Mouse (Mus musculus): Measurements from ENCODE around the gene Slc22a14.
"Not testable (repeated sequence)": the region's sequence is repeated elsewhere in the genome, so short reads cannot be mapped to it uniquely, and the experiment has no call there.

Slc22a14 gene

DNA sequence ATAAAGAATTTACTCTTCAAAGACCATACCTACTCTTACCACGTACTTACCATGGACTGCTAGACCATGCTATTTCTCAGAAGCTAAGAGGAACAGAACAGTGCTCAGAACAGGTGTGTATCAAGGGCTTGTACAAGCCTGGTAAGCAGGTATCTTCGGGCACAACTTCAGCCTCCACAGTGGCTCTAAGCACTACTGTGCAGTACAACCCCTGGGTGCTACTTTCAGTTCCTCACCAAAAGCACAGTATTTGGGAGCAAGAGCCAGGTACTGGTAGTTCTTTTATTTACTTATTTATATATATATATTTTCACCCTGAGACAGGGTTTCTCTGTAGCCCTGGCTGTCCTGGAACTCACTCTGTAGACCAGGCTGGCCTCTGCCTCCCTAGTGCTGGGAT lies 104.5 kb downstream of the Slc22a14 start:
- no peak for DNase-seq (ENCODE audit: low read depth)

DNA sequence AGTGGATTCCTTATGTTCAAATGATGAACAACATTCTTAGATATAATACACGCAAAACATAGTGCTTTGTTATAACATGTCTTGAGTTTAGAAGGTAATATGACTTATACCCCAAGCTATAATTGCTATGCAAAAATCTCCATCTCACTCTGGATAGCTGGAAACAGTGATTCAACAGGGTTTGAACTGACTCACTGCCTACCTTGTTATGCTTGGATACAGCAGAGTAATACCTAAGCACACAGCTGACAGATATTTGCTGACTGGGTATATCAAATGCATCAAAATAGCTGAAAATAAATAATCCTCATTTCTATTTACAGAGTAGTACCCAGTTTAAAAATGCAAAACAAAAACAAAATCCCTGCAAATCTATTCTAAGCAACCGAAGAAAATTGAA lies 106.6 kb downstream of the Slc22a14 start:
- no peak for DNase-seq (ENCODE audit: low read depth)

DNA sequence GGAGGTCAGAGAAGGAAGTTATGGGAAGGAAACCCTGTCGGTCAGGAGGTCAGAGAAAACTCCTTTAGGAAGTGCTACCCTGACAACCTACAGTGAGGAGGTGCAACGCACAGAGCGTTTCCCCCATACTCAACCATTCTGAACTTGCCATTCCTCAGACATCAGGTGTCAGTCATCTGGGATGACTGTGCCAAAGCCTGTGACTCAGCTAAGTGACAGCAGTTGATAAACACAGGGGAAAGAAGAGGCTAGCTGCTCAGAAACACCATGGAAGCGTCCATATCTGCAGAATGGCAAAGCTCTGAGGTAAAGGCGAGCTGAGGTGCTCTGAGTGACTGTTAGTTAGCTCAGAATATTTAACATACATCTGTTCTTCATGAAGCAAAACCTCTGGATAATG lies 107.2 kb downstream of the Slc22a14 start:
- DNase-seq (ENCODE audit: low read depth): no peak

DNA sequence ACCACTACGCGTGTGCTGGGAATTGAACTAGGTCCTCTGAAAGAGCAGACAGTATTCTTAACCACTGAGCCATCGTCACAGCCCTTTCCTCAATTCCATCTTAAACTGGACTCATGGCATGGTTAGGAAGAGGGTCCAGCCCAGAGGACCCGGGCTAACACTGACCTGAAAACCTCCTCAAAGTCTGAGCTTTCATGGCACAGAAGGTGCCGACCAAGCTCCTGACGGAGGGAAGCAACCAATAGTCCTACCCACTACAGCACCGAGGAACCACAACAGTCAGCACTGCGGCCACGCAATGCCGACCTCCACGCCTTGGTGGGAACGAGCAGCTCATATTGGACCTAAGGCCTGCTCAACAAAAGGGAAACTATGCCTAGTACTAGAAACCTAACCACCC lies 109.2 kb downstream of the Slc22a14 start:
- no peak for DNase-seq (ENCODE audit: low read depth)

DNA sequence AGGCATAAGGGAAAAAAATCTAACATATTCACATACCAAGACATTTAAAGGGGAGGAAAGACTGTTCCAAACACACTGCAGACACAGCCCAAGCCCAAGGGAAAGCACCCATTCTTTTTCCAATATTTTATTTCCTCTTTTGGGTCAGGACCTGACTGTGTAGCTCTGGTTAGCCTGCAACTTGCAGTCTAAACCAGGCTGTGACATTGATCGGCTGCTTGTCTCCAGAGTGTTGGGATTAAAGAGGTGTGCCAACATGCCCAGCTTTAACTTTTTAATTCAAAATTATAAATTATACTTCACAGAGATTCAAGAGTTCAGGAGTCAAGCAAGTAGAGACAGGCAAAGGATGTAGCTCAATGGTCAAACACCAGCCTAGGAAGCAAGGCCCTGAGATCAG lies 110.3 kb downstream of the Slc22a14 start:
- no peak for DNase-seq (ENCODE audit: low read depth)

DNA sequence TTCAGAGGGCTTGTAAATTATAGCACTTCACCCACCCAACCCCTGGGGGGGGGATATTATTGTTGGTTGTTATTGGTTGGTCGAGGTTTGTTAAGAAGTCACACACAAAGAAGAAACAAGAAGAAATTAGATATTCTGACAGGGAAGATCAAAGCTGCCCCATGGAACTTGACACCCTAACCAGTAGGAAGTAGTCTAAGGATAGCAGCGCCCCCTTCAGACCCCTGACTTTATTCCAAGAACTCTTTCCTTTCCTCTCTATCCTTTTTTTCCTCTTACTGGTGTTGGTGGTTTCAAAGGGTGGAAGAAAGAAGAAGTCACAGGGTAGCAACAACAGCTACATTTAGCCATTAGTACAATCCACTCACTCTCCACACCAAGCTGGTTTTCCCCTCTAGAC lies 111.2 kb downstream of the Slc22a14 start:
- DNase-seq (ENCODE audit: low read depth): no peak

DNA sequence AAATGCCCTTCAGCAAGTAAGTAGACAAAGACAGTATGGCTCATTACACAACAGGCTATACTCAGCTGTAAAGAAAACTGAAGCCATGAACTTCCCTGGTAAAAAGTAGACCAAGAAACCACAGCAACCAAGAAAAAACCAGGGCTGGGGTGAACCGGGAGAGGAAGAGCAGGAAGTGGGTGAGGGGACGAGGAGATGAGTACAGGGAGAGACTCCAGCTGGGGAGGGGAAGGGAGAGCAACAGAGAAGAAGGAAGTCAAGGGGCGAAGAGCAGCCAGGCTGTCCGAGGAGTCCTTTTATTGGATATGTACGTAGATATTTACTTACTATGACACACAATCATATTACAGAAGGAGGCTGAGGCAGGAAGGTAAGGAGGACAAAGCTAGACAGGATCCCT lies 117.4 kb downstream of the Slc22a14 start:
- peak; percentile 61 for DNase-seq (ENCODE audit: low read depth)

DNA sequence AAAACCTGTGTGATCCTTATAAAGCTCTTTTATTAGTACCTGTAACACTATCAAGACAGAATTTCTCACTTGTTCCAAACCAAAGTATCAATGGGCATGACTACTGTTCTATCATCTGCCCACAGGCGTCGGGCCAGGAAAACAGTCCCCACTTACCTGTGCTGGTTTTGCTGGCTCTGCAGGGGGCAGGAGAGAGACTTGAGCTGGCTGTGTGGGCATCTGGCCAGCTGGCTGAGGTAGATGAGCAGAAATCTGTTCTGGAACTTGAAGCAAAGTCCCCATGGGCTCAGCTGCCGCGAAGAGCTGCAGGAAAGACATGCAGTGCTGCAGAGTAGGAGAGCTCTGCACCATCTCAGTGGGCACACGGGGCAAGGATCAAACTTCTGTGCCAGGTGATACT lies 118.5 kb downstream of the Slc22a14 start:
- DNase-seq (ENCODE audit: low read depth): no peak

DNA sequence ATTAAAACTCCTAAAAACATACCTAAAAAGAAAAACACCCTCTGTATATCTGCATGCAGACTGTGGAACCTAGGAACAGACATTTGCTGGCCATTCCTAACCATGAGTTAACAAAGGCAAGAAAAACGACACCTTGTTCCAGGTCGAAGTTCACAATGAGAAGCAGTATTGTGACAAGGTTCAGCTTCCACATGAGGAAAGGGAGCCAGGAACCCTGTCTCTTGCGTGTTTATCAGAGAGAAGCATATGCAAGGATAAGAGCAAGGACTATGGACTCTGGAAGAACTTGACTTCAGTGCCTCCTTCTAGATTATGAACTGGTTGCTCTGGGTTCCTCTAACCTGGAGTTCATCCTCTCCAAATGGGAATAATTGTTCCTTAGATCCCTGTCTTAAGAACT lies 121.4 kb downstream of the Slc22a14 start:
- no peak for DNase-seq (ENCODE audit: low read depth)

DNA sequence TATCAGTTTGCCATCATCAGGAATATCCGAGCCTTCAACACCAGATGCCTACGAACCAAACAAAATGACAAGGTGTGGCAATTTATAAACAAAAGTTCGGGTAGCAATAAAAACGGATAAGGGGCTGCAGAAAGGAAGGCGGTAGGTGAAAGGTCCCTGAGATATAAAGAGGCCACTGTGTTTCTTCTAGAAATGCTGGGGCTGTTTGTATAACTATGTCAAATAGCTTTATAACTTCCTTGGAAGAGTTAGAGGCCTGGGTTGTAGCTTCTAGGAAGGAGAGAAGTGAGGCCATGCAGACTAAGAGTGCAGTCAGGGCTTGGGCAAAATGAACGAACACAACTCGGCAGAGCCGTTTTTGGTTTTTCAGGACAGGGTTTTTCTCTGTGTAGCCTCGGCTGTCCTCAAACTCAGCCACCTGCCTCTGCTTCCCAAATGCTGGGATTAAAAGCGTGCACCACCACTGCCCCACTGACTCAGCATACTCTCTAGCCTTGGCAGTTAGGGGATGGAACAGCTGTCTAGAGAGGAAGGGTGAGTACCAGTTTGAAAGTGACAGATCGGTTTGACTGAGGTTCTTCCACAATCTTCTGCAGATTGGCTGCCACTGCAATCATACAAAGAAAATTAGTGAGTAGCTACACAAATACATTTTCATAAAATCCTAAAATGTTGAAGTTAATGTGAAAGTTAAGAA lies 124.0 kb downstream of the Slc22a14 start:
- DNase-seq (ENCODE audit: low read depth): no peak

DNA sequence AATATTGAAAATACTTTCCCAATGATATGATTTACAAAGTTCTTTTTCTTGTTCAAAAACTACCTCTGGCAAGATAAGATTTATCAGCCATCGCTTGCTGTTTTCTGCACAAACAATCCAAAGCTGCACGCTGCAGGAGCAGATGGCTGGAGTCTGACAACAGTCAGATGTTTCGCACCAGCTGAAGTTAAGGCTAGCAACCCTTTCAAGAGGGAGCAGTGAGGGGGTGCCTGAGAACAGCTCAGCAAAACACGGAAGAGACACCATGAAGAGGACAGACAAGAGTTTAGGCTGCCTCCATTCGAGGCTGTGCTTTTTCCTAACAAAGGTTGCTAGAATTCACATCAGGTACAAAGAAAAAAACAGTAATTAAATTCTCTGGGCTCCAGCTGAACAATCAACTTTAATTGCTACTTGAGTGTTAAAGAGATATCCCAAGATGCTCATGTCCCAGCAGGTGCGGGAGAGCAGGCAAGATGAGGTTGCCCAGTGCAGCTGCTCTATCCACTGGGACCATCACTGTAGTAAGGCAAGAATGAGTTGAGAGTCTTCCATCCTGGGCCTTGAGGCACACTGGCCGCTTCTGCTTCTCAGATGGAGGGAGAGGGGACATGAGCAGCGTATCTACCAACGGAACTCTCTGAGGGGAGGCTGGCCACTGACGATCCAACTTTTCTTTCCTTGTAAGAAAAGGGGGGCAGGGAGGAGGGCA lies 124.9 kb downstream of the Slc22a14 start:
- DNase-seq (ENCODE audit: low read depth): no peak

DNA sequence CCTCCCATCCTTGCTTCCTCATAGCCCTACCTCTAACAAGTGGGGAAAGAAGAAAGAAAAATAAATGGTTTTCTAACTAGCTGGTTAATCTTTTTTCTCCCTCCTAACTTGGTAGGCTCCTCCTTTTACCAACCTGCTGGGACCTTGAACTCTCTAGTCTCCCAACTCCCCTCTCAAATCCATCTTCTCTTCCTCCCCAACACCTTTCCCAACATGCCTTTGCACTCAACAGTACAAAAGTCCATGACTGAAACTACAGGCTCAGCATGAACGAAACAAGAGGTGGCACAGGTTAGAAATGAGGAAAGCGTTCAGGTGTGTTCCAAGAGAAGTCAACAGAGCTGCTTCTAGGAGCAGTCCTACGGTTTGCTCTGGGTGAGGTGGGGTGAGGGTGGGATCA lies 126.1 kb downstream of the Slc22a14 start:
- no peak for DNase-seq (ENCODE audit: low read depth)

DNA sequence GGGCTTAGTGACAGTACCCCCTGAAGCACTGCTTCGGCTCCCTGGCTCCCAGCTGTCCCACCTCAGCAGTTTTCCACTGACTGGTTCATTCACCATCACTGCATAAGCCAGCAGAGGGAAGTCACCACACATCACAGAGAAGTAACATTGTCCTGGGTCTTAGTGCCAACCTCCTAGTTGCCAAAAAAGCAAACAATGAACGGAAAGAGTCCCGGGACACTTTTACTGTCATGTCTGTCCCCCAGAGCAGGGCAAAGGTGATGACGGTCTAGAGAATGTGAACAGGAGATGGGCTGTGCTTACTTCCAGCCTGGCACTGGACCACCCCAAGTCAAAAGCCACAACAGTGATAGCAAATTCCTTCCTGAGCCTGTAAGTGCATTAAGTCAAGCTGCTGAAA lies 126.6 kb downstream of the Slc22a14 start:
- no peak for DNase-seq (ENCODE audit: low read depth)

DNA sequence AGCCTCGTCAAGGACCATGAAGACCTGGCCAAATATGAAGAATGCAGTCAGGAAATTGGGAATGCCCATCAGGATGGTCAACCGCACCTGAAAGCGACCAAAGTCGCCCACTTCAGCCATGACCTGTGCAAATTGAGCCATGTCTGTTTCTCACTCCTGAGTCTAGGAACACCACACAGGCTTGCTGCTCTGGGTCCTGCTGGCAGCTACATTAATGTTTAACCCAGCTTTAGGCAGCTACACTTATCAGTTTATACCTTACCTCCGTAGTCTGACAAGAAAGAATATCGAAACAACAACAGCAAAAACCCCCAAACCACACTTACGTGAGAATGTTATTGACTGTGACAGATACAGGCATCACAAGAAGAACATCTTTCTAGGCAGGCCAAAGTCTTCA lies 133.8 kb downstream of the Slc22a14 start:
- DNase-seq (ENCODE audit: low read depth): no peak

DNA sequence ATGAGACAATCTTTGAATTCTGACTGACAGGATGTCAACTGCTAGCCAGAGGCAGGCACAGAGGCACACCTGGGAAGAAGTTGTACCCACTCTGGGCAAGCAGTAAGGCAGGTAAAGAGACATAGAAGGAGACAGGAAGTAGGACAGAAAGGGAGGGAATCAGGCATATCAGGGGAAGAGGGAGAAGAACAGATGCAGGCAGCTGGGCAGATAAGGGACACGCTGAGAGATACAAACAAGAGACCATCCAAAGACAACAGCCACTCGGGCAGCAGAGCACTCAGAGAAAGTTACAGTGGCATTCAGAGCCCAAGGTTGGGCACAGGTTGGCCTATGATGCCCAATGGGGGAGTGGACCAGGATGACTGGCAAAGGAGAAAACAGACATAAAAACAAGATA lies 134.5 kb downstream of the Slc22a14 start:
- DNase-seq (ENCODE audit: low read depth): no peak

DNA sequence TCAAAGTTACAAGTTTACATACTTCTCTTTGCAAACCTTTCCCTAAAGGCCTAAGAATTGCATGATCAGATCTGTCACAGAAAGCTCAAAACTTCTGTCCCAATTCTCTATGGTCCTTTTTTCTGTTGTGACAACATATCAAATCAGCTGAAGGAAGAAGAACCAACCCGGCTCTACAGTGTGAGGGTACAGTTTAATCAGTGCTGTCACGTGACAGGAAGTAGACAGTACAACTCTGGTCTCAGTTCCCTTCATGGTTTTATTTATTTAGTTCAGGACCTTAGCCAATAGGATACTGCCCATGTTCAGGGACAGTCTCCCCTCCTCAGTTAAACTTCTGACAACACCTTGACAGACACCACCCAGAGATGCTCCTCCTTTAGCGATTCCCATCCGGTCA lies 145.1 kb downstream of the Slc22a14 start:
- DNase-seq (ENCODE audit: low read depth): no peak

DNA sequence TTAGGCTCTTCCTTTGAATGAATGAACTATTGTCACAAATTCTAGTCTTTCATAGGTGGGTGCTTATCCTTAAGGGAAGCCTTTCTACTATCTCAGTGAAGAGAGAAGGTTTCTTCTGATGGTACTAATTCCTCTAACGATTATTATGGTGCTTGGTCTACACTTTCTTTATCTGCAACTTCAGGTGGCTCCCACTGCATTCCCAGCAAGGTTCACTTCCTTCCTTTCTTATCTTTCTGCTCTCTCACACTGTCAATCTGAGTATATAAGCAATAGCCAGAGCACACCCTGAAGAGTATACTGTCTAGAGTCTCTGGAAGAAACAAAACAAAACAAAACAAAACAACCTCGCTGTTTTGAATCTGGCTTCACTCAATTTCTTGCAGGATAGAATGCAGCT lies 145.7 kb downstream of the Slc22a14 start:
- DNase-seq (ENCODE audit: low read depth): no peak

DNA sequence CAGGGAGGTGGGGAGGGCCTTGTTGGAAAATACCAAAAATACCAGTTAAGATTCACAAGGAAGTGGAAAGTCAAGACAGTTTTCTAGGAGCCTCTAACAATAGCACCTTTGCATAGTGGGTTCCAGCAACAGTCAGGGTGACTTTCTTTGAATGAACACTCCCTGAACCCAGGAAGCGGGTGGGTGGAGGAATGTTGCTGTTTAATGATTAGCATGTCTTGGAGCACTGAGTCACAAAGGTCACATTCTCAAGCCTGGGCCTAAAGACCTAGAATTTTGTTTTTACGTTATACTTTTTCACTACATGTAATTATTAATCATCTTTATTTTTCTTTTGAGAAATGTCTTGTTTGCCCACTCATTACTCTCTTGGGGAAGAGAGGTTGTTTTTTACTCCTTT lies 150.0 kb downstream of the Slc22a14 start:
- DNase-seq (ENCODE audit: low read depth): not testable (repeated sequence)

DNA sequence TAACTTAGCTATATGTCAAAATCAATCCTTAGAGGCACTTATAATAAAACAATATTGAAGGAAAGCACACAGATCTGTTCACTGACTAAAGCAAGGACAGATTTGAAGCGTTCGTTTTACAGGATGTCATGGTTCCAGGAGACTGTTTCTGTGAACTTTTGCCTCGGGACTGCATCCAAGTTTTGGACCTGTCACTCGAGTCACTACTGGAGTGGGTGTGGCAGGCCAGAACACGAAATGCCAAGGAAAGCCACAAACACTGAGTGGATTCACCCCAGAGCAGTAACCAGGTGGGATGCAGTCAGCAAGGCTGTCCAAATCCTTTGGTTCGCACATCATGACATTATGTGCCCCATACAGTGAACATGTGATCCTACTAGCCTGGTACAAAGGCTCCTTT lies 150.8 kb downstream of the Slc22a14 start:
- no peak for DNase-seq (ENCODE audit: low read depth)

DNA sequence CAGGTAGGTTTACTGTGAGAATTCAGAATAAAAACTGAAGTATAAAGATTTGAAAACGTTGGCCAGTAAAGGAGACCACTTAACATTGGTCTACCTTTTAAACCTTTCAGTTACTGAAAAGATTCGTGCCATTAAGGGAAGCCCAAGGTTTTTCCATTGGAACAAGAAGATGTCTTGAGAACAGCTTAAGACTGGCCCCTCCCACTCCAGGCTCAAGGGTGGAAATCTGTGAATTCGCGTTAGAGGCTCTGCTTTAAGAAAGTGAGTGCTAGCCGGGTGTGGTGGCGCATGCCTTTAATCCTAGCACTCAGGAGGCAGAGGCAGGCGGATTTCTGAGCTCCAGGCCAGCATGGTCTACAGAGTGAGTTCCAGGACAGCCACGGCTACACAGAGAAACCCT lies 152.4 kb downstream of the Slc22a14 start:
- no peak for DNase-seq (ENCODE audit: low read depth)

DNA sequence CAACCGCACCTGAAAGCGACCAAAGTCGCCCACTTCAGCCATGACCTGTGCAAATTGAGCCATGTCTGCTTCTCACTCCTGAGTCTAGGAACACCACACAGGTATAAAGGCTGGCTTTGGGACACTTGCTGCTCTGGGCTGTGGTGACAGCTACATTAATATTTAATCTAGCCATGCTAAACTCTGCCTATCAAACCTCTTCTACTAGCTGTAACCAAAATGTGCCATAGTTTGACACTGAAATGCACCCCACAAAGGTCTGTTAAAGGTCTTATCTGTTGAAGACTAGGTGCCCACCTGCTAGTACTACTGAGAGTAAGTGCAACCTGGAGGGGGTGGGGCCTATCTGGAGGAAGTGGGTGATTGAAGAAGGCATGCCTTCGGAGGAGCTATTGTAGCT lies 156.4 kb downstream of the Slc22a14 start, which contains the start of gene Slc22a13:
TSS of gene Slc22a13 (minus strand) at position 101 of the 400 bp plus-strand sequence.
- no peak for DNase-seq (ENCODE audit: low read depth)

DNA sequence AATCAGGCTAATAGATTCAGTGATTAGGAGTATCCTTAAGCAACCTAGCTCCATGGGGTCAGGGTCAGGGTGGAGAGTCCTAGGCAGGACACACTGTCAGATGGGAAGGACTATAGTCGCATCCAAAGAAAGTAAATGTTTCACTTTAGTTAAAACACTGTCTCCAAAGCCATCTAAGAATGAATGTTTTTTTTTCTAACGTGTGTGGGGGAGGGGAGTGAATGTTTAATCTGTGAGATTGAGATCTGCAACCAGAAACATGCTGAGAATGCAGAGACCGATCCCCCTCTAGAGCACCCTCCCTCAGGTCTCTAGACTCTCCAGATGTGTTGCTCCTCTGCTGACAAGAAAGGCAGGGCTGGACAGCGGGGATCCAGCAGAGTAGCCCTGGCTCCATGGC lies 158.2 kb downstream of the Slc22a14 start:
- DNase-seq (ENCODE audit: low read depth): no peak

DNA sequence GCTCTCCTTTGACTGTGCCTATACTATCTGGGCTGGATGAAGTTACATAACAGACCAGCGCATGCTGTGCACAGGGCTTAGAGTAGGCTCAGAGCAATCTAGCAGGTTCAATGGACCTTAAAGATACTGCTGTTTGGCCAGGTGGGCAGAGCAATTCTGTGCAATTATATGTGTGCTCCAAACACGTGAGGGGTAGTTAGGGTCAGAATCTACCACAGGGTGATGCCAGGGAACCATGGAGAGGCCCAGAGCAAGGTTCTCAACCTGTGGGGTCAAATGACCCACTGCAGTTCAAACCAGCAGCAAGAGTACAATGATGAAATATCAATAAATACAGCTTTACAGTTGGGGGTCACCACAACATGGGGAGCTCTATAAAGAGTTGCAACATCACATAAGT lies 158.7 kb downstream of the Slc22a14 start:
- no peak for DNase-seq (ENCODE audit: low read depth)

DNA sequence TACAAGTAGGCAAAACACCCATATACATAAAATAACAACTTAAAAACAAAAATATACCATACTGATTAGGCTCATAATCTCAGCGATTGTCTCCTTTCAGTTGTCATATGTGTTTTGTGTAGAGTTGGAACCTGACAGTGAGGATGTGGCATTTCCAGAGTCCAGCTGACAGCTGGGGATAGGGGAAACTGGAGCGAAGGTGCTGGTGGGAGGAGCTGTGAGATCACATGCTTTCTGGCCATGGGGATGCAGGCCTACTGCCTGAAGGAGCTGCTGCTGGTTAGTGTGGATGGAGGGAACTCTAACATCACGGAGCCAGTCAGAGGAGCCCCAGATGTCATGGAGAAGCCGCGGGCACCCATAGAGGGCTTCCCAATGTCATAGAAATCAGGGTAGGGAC lies 159.6 kb downstream of the Slc22a14 start:
- DNase-seq (ENCODE audit: low read depth): no peak

Measured in 416B (cell line).